Mouse (Mus musculus): ENCODE measurements at regions not wholly inside any gene's neighbourhood (a gene's known extent, or its start where the extent isn't known, plus 50 kb on each side); places are given as distances from the start of the nearest gene placed in this dataset.

GRCm38 (mm10) chr4:142775023-142775422 lies 437.8 kb downstream of the Prdm2 start:
- DNase-seq (ENCODE audit: low spot score): no peak

- DNase-seq (ENCODE audit: low spot score): peak; percentile 16
Observed at GRCm38 (mm10) chr4:142773651-142774151, 439.1 kb downstream of the Prdm2 start.

GRCm38 (mm10) chr4:142772751-142773455 lies 439.9 kb downstream of the Prdm2 start:
- DNase-seq (ENCODE audit: low spot score): peak; percentile 35

DNA sequence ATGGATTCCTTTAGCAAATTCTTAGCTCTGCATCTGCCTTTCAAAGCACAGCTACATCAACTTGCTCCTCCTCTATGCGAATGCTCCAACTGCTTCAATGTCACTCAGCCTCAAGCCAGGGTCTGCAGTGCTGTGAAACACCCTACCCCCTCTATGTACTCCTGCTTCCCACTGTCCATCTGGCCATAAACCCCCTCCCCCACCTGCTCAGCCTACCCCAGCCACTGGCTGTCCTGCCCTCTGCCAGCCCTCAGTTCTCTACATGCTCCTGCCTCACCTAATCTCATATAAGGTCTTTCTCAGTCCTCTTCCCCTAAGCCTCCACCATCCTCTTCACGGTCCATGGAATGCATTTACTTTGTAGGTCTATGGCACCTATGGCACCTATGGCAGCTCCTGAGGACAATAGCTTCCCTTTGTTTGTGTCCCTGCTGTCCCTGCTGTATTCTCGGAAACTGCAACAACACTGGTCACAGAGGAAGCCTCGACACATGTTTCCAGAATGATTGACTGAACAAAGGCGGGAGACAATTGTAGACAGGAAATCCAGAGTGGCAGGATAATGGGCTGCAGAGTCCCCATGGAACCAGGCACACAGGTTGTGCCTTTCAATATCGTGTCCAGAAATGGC lies 441.2 kb downstream of the Prdm2 start:
- DNase-seq (ENCODE audit: low spot score): no peak

DNA sequence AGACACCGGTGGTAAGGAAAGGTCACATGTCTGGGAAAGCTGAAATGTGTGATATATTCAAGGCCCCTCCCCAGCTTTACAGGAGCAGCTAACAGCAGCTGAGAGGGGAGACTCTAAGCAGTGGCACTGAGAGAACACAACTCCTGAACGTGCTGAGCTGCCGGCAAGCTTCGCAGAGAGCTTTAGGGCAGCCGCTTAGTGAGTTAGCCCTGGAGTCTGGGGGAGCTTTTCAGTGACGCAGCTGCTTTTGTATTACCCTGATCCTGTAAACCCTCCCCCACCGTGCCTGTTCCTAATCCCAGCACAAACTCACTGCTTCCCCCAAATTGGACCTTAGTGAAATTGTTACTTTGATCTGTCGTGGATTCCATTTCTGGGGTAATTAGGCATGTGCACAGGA lies 442.6 kb downstream of the Prdm2 start:
- DNase-seq (ENCODE audit: low spot score): no peak

DNA sequence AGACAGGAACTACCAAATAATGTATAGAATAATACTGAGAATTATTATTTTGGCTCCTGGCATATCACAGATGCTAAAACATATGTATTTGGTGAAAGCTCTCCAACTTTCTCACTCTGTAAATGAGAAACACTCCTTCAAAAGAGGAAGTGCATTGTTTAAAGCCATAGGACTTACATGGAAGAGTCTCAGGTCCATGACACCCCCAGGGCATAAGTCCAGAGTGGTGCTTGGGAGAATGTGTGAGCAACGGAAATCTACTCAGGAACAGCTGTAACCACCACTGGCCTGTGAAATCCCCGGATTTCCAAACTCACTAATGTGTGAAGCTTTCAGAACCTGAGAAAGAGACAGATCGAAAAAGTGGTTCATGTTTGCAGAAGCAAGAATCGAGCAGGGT lies 445.1 kb downstream of the Prdm2 start:
- no peak for DNase-seq (ENCODE audit: low spot score)

- no peak for DNase-seq (ENCODE audit: low spot score)
Observed at GRCm38 (mm10) chr4:142761577-142761976, 451.2 kb downstream of the Prdm2 start.

GRCm38 (mm10) chr4:142758102-142758501 lies 454.7 kb downstream of the Prdm2 start:
- DNase-seq (ENCODE audit: low spot score): no peak

- peak; percentile 80 for DNase-seq (ENCODE audit: low spot score)
Observed at GRCm38 (mm10) chr4:142756332-142756731, 456.5 kb downstream of the Prdm2 start.

GRCm38 (mm10) chr4:142749918-142750317 lies 462.9 kb downstream of the Prdm2 start:
- no peak for DNase-seq (ENCODE audit: low spot score)

DNA sequence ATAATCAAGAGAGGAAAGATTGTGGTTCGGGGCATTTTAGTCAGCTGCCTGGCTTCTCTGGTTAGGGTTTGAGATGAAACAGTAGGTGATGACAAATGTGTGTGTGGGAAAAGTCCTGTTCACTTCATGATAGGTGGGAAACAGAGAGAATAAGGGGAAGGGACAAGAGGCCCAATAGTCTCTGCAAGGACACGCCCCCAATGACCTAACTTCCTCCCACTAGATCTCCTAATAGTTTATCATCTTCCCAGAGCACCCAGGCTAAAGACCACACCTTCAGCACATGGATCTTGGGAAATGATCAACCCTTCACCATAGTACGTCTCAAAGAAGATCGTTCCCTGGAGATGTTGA lies 484.3 kb upstream of the Kazn start:
- no peak for DNase-seq (ENCODE audit: low spot score)

DNA sequence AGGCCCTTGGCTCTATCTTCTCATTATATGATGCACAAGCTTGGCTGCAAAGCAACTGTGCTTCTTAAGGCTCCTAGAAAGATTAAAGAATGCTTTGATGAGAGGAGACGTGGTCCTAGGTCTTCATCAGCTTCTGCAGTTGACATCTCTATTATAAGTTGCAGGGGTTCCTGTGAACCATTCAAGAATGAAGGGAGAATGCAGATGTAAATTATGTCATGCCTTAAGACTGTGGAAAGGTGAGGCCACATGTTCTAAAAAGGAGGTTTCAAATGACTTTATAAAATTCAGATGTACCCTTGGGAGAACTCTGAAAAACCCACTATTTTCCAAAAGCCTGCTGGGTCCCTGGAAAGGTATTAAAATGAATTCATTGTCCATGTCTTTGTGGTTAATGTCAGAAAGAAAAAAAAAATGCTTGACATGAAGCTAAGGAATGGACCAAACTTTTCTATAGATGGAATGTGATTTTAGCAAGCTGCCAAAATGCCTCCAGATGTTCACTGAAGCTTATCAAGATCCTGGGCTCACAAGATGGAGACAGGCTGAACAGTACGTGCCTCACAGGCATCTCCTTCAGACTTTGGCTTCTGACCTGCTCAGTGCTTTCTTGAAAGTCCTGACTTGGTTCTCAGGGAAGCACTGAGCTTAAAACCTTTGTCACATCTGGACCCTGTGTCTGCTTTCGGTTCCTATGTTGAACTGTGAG lies 483.8 kb upstream of the Kazn start:
- no peak for DNase-seq (ENCODE audit: low spot score)

DNA sequence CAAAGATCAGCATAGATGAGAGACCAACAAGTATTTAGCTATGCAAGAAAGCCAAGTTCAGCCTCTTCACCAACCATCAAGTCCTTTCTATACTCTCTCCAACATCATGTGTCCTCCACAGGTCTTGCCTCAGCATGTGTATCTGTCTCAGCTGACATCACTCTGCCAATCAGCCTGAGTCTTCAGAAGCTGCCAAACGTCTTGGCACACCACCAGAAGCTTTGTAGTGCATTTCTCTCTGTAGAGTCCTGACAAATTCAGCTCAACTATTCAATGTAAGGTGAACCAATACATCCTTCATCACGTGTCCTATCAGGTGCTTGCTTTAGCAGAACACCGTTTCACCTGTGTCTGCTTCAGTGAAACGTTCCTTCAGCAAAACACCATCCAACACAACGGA lies 462.4 kb upstream of the Kazn start:
- DNase-seq (ENCODE audit: low spot score): no peak

GRCm38 (mm10) chr4:142694926-142695325 lies 455.7 kb upstream of the Kazn start:
- DNase-seq (ENCODE audit: low spot score): no peak

- no peak for DNase-seq (ENCODE audit: low spot score)
Observed at GRCm38 (mm10) chr4:142688241-142688640, 449.0 kb upstream of the Kazn start.

DNA sequence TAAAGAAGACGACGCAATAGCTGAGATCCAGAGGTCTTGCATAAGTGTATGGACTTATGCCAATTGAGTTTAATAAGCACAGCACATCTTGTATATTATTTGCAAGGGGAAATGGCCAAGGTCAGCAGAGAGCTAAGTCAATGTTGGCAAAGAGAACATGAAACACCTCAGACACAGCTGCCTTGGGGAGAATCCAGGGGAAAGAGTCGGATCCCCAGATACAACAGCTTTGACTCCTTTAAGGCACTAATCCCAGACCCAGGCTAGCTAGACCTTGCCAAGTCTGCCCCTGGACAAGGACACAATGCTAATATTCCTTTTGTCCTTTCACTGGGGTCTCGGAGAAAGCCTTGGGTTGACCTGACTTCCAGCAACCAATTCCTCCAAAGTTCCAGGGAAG lies 438.2 kb upstream of the Kazn start:
- DNase-seq (ENCODE audit: low spot score): peak; percentile 39

GRCm38 (mm10) chr4:142674641-142675465 lies 435.7 kb upstream of the Kazn start:
- no peak for DNase-seq (ENCODE audit: low spot score)

DNA sequence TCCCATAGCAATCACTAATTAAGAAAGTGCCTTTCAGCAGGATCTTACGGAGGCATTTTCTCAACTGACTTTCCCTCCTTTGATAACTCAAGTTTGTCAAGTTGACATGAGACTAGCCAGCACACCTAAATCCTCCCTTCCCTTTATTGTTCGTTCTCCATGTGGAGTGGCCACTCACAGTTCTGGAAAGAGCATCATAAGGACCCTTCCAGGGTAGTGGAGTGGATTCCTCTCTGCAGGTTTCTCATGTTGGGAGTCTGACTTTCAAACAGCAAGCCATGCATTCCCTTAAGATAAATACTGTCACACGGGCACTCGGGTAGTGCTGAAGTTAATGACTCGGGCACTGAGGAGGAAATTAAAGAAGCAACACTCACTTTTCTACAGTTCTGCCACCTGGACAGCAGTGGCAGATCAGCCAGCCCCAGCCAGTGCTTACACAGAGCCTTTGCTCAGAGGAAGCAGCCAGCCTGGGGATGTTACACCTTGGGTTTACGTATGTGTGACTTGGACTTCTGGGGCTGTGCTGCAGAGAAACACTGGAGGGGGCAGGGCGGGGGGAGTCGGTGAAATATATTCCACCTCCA lies 432.8 kb upstream of the Kazn start:
- no peak for DNase-seq (ENCODE audit: low spot score)

GRCm38 (mm10) chr4:142664781-142665180 lies 425.6 kb upstream of the Kazn start:
- DNase-seq (ENCODE audit: low spot score): no peak

DNA sequence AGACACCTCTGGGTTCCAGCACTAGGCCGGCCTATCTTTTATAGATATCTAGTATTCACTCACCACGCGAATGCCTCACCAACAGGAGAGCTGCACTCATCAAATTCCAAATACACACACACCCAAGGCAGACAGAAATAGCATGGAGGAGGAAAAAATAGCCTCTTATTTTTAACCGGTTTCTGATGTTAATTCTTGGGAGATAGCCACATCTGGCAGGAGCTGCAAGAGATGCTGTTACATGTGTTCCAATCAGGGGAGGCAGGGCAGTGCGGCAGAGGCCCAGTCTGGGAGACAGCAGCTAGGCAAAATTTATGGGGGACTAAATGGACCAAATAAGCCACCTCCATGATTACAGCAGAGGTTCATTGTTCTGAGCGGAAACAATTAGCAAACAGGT lies 419.0 kb upstream of the Kazn start:
- no peak for DNase-seq (ENCODE audit: low spot score)

DNA sequence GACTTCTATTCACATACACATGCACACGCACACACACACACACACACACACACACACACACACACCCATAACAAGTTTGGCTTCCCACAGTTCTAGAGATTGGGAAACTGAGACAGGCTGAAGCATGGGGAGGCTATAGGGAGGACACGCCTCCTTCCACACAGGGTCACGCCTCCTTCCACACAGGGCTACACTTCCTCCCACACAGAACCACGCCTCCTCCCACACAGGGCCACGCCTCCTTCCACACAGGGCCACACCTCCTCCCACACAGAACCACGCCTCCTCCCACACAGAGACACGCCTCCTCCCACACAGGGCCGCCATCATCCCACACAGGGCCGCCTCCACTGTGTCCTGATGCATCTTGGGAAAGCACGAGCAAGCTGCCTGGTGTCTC lies 401.9 kb upstream of the Kazn start:
- peak; percentile 45 for DNase-seq (ENCODE audit: low spot score)

DNA sequence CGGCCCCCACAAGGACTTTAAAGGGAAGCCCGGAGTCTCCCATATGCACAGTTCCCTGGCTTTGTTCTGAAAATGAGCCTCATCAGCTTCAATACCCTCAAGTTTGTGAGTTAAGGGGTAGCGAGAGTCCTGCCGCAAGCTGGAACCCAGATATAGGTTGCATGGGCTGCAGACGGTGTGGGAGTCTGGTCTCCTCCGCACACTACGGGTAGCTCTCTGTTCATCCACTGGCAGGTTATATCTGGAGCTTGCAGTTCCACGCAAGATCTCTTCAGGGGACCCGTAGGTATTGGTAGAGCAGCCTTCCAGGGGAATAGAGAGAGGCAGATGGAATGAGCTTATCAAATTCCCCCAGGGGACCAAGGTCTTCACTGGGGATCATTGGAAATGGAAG lies 400.1 kb upstream of the Kazn start:
- DNase-seq (ENCODE audit: low spot score): no peak
